Mouse (Mus musculus): ENCODE results near the gene Prkab1.

GRCm38 (mm10) chr5:116052826-116053225 is 28.5 kb upstream of the Prkab1 start:
- TF ChIP-seq CTCF (IDR thresholded peaks at IDR 0.05; ENCODE audit: low read depth, low read length) = no peak
- no peak for TF ChIP-seq EP300 (IDR thresholded peaks at IDR 0.05; ENCODE audit: insufficient read depth, low read depth, low read length)

Data from ES-Bruce4 (cell line).